Mouse (Mus musculus) hindbrain, embryonic 16.5 days (tissue): ENCODE results near the gene Sowaha. TPM values are rescaled to one million over a fixed set of nuclear protein-coding genes. Genes with fewer than 3 reads are reported as not detected.
A peak's percentile ranks its signal among the peaks of the same experiment; 100 is the strongest.

ENCODE experiments used
- ATAC-seq: fragments of 200-750 bp; cut with Nextera tagmentation; 2 replicates; pipeline ENCODE4 v1.8.0; 2017; ENCODE audit warnings: moderate TSS enrichment, moderate library complexity
- H3K27ac ChIP-seq: fragments of 300-500 bp; sonication (generic); 2 replicates; pipeline ENCODE4 v1.5.1; 2014; ENCODE audit warnings: low read depth, mild to moderate bottlenecking, control low read depth, low read length, moderate library complexity
- H3K27me3 ChIP-seq: fragments of 300-500 bp; sonication (generic); replicated peaks from 2 replicates; pipeline ENCODE4 v1.6.1; 2014; ENCODE audit warnings: low read length; ENCODE audit not compliant: control insufficient read depth, insufficient read depth
- H3K36me3 ChIP-seq: fragments of 300-500 bp; sonication (generic); 2 replicates; pipeline ENCODE4 v1.6.1; 2014; ENCODE audit warnings: mild to moderate bottlenecking, low read length, moderate library complexity, mixed read lengths; ENCODE audit not compliant: control insufficient read depth, insufficient read depth
- H3K4me1 ChIP-seq: fragments of 300-500 bp; sonication (generic); 2 replicates; pipeline ENCODE4 v1.6.1; 2014; ENCODE audit warnings: low read depth, low read length; ENCODE audit not compliant: control insufficient read depth, insufficient read depth
- H3K4me2 ChIP-seq: fragments of 300-500 bp; sonication (generic); 2 replicates; pipeline ENCODE4 v1.6.1; 2014; ENCODE audit warnings: mild to moderate bottlenecking, low read length, control low read depth, moderate library complexity
- H3K4me3 ChIP-seq: fragments of 300-500 bp; sonication (generic); 2 replicates; pipeline ENCODE4 v1.5.1; 2014; ENCODE audit warnings: mild to moderate bottlenecking, low read length, control low read depth, moderate library complexity
- H3K9ac ChIP-seq: fragments of 300-500 bp; sonication (generic); 2 replicates; pipeline ENCODE4 v1.6.1; 2014; ENCODE audit warnings: low read depth, mild to moderate bottlenecking, control low read depth, low read length, moderate library complexity
- H3K9me3 ChIP-seq: fragments of 300-500 bp; sonication (generic); 2 replicates; pipeline ENCODE4 v1.6.1; 2014; ENCODE audit warnings: mild to moderate bottlenecking, low read length, moderate library complexity; ENCODE audit not compliant: control insufficient read depth
- WGBS: fragments of 180-500 bp; shearing (Covaris S2); extraction: QIAGEN DNeasy Blood & Tissue Kit; methylation state at CpG from one replicate; pipeline ENCODE4 v1.1.7; 2014; 5-methylcytosine and 5-hydroxymethylcytosine counted together
- polyA plus RNA-seq: library from polyadenylated mRNA; unstranded; fragments of >200 nt; fragmentation: Nextera tagmentation; extraction: Ambion mirVana; gene quantifications from 2 replicates; pipeline ENCODE4 v1.2.1, GENCODE M21; 2015

Sowaha gene
- polyA plus RNA-seq, 1 experiment from 2014 or later, result 1.5 TPM

DNA sequence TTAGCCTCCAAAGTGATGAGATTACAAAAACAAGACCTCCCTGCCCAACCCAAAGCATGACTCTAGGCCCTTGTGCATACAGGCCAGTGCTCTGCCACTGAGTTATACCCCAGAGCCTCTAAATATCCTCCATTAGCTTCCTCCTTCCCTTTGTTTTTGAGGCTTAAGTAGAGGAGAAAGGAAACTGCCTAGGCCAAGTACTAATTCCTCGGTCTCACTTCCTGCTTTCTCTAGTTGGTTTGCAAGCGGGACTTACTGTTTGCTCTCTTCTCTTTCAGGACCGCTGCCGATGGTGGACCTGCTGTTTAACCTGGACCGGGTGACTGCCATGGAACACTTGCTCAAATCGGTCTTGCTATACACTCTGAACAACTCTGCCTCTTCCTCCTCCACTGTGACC, 43.7 kb downstream of the Sowaha start:
- Histone ChIP-seq H3K4me2 (no peak overlapping the region), H3K36me3 (no peaks in the 10 kb centered on the region), H3K9me3 (no peaks in the 10 kb centered on the region), H3K9ac (no peak overlapping the region), H3K27me3 (no peaks in the 10 kb centered on the region), H3K4me1 (no peaks in the 10 kb centered on the region; the same call in 1 of the 2 replicates), H3K4me3 (no peak overlapping the region), H3K27ac (no peak overlapping the region)
- no peak for ATAC-seq
- WGBS, result 87% methylated on average over 6 of the region's 6 CpGs

DNA sequence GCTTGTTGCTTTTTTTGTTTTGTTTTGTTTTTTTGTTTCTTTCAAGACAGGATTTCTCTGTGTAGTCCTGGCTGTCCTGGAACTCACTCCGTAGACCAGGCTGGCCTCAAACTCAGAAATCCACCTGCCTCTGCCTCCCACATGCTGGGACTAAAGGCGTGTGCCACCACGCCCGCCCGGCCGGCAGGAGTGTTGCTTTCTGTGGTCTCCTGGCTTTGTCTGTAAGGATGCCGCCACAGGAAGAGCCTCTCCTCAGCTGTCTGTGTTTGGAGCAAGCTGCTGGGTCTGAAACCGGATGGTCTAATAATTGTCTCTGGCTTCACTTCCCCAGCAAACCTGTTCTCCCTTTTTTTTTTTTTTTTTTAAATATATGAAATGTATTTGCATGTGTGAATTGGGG, 44.6 kb downstream of the Sowaha start:
- 80% methylated on average over 8 of the region's 8 CpGs for WGBS
- H3K27me3 ChIP-seq, result no peaks in the 10 kb centered on the region
- H3K27ac ChIP-seq, result no peak overlapping the region
- H3K4me1 ChIP-seq, result no peaks in the 10 kb centered on the region; the same call in 1 of the 2 replicates
- H3K4me3 ChIP-seq, result no peak overlapping the region
- ATAC-seq, result no peak
- no peaks in the 10 kb centered on the region for H3K36me3 ChIP-seq
- no peak overlapping the region for H3K4me2 ChIP-seq
- no peaks in the 10 kb centered on the region for H3K9me3 ChIP-seq
- no peak overlapping the region for H3K9ac ChIP-seq

DNA sequence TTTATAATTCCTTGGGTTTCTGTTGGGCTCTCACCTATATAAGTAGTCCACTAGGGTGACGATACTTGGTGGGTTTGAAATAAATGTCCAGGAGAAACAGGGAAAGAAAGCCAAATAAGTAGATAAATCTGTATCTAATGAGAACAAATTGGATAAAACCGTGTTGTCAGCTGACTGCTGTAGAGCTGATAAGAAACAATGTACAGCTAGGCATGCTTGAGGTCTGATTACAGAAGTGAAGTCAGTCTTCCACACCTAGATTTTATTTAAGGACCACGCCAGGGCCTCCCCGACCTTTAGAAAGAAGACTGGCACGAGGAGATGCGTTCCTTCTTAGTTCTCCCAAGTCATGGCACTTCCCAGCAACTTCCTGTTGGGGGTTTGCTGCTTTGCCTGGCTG, 47.0 kb downstream of the Sowaha start:
- Histone ChIP-seq H3K9ac (no peak overlapping the region), H3K4me3 (no peak overlapping the region), H3K4me1 (peaks cover 7% of the 10 kb centered on the region), H3K9me3 (no peaks in the 10 kb centered on the region), H3K4me2 (no peak overlapping the region), H3K27me3 (no peaks in the 10 kb centered on the region), H3K27ac (no peak overlapping the region), H3K36me3 (peaks cover 6% of the 10 kb centered on the region)
- WGBS, result 67% methylated on average over 6 of the region's 6 CpGs
- no peak for ATAC-seq

DNA sequence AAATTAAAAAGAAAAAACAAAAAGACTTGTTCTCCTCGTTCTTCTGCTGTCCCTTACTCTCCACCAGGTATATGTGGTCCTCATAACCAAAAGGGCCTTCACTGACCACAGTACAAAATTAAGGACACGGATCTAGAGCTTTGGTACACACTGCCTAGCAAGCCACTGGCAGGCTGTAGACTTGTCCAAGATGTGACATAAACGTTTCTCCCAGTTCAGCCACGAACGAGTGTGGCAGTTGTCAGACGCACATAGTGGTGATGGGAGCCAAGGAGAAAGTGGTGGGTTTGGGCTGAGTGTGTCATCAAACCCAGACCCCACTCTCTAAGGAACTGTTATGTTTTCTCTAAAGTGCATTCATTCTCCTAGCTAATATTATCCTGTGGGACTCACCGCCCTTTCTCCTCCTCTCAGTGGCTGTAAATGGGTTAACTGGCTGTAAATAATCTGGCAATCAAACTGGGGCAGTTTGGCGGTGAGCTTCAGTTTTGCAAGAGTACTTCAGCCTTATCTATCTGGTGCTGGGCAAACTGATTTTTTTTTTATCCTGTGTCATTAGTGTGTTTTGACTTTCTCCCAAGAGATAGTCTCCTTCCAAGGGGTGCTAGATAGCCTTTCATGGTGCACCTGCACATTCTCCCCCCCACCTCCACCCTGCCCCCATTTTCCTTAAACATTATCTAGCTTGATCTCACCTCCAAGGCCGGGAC, 48.6 kb downstream of the Sowaha start:
- Histone ChIP-seq H3K27ac (peak overlapping the region; percentile 77), H3K4me3 (peak overlapping the region; percentile 90), H3K36me3 (peaks cover 6% of the 10 kb centered on the region), H3K9ac (peak overlapping the region; percentile 62), H3K4me2 (peak overlapping the region; percentile 94), H3K27me3 (no peaks in the 10 kb centered on the region), H3K9me3 (no peaks in the 10 kb centered on the region), H3K4me1 (peaks cover 7% of the 10 kb centered on the region)
- ATAC-seq, result peak; percentile 45
- 17% methylated on average over 9 of the region's 9 CpGs for WGBS

DNA sequence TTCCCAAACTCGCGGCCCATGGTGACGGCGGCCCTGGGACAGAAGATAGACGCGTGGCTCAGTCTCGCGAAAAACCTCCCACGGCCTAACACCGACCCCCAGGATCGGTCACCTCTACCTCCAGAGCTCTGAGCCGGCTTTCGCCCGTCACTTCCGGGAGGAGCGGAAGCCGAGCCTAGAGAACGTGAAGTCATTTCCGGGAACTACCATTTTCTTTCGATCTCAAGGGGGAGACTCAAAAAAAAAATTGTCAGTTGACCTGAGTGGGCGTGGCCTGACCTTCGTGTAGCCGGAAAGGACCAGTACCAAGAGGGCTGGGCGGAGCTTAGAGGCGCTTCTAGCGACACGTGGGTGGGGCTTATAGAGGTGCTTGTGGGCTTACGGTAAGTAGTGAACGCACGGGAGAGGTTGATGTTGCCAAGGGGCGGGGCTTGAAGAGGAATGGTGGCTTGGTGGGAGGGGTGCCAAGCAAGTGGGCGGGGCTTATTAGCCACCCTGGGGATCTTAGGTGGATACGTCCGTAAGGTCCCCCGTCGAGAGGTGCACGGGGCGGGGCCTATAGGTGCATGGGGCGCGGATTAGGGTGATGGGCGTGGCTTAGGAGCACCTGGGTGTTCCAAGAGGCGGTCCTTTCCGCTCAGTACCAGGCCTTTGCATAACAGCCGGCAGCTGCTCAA, 49.3 kb downstream of the Sowaha start, which contains the start of the genes Uqcrq and Gdf9:
Gene Uqcrq (minus strand): TSS at position 162 of the 677 bp plus-strand sequence.
Gene Gdf9 (plus strand): TSS at position 354 of the 677 bp plus-strand sequence.
- Histone ChIP-seq H3K27me3 (no peaks in the 10 kb centered on the region), H3K36me3 (peaks cover 6% of the 10 kb centered on the region), H3K4me2 (peak within 1 kb of the TSS; percentile 94), H3K27ac (peak within 1 kb of the TSS; percentile 88), H3K4me1 (peaks cover 7% of the 10 kb centered on the region), H3K9me3 (no peaks in the 10 kb centered on the region), H3K9ac (peak within 1 kb of the TSS; percentile 89), H3K4me3 (peak within 1 kb of the TSS; percentile 90)
- ATAC-seq, result peak; percentile 96
- under 1% methylated on average over 44 of the region's 44 CpGs for WGBS

DNA sequence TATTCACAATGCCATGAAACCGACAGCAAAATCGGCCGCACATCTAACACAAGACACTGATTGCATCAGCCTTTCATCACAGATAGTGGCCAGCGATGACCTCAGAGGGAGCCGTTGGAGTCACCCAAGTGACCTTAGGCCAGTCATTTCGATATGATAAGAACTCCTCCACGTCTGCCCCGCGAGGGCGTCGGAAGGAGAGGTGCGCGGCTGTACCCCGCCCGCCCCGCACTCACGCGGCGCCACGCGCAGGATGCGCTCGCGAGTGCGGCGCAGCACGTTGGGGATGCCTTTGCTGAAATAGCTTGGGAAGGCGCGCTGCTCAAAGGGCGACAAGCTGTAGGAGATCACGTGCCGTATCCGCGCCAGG, 49.8 kb downstream of the Sowaha start:
- peak overlapping the region; percentile 90 for H3K4me3 ChIP-seq
- under 1% methylated on average over 32 of the region's 34 CpGs for WGBS
- ATAC-seq, result peak; percentile 60

DNA sequence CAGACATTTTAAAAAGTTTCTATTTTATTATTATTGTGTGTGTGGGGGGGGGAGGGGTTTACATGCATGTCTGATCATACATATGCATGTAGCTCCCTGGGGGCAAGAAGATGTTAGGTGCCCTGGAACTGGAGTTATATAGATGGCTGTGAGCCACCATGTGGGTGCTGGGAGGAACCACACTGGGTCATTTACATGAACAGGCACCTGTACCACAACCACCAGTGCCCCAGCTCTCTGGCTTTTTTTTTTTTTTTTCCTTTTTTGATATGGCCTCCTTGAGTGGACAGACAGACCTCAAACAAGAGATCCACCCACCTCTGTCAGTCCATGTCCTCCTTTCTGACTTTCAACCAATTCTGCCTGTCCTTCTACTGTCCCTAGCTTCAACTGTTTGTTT, 50.9 kb downstream of the Sowaha start:
- Histone ChIP-seq H3K4me3 (no peak overlapping the region), H3K9ac (no peak overlapping the region), H3K4me1 (peaks cover 7% of the 10 kb centered on the region), H3K36me3 (peaks cover 6% of the 10 kb centered on the region), H3K27ac (no peak overlapping the region), H3K27me3 (no peaks in the 10 kb centered on the region), H3K4me2 (peak overlapping the region; percentile 94), H3K9me3 (no peaks in the 10 kb centered on the region)
- ATAC-seq, result no peak

More for the DNA sequence above, 49.8 kb downstream of the Sowaha start:
- Histone ChIP-seq H3K9ac (peak overlapping the region; percentile 89), H3K4me2 (peak overlapping the region; percentile 94), H3K4me1 (peaks cover 7% of the 10 kb centered on the region), H3K36me3 (peaks cover 6% of the 10 kb centered on the region), H3K27ac (peak overlapping the region; percentile 88), H3K27me3 (no peaks in the 10 kb centered on the region), H3K9me3 (no peaks in the 10 kb centered on the region)

DNA sequence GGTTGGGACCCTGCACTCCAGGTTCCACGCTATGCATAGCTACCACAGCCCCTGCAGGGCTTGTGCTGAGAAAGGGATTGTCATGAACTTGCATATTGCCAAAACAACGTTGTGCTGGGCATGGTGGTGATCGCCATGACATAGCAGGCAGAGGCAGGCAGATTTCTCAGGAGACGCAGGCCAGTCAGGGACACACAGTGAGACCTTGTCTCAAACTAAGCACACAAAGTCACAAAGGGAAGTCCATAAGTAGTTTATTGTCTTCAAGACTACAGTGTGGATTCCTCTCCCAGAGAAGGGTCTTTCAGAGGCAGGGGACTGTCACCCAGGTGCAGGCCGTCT, 51.4 kb downstream of the Sowaha start:
- peaks cover 7% of the 10 kb centered on the region for H3K4me1 ChIP-seq
- peaks cover 6% of the 10 kb centered on the region for H3K36me3 ChIP-seq
- 98% methylated on average over 5 of the region's 5 CpGs for WGBS
- H3K27me3 ChIP-seq, result no peaks in the 10 kb centered on the region
- no peak overlapping the region for H3K4me3 ChIP-seq
- no peaks in the 10 kb centered on the region for H3K9me3 ChIP-seq
- no peak for ATAC-seq
- no peak overlapping the region for H3K27ac ChIP-seq
- no peak overlapping the region for H3K4me2 ChIP-seq
- no peak overlapping the region for H3K9ac ChIP-seq

DNA sequence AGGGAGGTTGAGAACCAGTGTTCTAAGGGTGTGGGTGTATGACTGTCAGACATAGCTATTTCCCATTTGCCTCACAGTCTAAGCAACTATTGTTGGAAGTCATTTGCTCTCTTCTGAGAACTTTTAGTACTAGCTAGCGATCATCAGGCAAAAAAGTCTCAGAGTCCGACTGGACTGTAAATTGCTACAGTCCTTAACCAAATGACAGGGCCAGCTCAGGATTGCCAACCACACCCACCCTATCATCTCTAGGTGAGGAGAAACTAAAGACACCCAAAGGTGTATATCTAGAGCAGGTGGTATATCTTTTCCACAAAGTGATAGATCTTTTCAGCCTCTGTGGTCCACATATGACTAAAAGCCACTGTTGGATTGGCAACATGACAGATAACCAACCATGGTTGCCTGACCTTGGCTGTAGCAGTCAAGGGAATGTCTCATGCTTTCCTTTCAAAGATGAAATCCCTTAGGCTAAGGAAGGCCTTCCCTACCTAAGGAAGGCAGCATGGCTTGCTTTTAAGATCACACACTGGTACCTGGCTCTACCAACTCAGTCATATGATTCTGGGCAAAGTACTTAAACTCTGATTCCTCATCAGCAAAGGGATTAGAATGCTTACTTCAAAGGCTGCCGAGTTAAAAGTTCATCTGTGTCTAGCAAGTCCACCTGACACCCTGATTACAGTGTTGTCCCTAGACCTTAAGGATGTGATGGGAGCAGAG, 51.9 kb downstream of the Sowaha start:
- no peak overlapping the region for H3K27ac ChIP-seq
- H3K4me1 ChIP-seq, result peaks cover 7% of the 10 kb centered on the region
- H3K9ac ChIP-seq, result no peak overlapping the region
- H3K9me3 ChIP-seq, result no peaks in the 10 kb centered on the region
- ATAC-seq, result no peak
- no peak overlapping the region for H3K4me3 ChIP-seq
- 91% methylated on average over 3 of the region's 3 CpGs for WGBS
- H3K27me3 ChIP-seq, result no peaks in the 10 kb centered on the region
- H3K36me3 ChIP-seq, result peaks cover 6% of the 10 kb centered on the region
- H3K4me2 ChIP-seq, result no peak overlapping the region
